Mouse (Mus musculus) embryonic fibroblast, embryonic 13.5 days (primary cell): ENCODE results near the gene Eif3l.

ENCODE experiments used
- CTCF ChIP-seq: IDR thresholded peaks from 2 replicates; pipeline ENCODE4 v1.5.1; 2011; ENCODE audit warnings: mild to moderate bottlenecking, control low read depth, low read length, moderate library complexity, borderline replicate concordance; ENCODE audit not compliant: insufficient read depth
- POLR2A ChIP-seq: IDR thresholded peaks from 2 replicates; pipeline ENCODE4 v1.6.1; 2011; ENCODE audit warnings: low read depth, mild to moderate bottlenecking, control low read depth, low read length, moderate library complexity

GRCm38 (mm10) chr15:79050160-79050845 is 24.7 kb upstream of the Eif3l start:
- TF ChIP-seq CTCF (no peak), POLR2A (no peak)
